In genomic region chr17:25831451-25832281, GRCm38 (mm10) we compare ENCODE assay signal across 7 mouse cellular contexts. TPM values are rescaled to one million over a fixed set of nuclear protein-coding genes. Genes with fewer than 3 reads are reported as not detected.
A peak's percentile ranks its signal among the peaks of the same experiment; 100 is the strongest.
DNase-seq lines count a peak whose midpoint lies in the region; ATAC-seq and TF ChIP-seq lines count a peak whose summit lies in the region.

No protein-coding gene starts in this region.

- DNase-seq in thymus, adult 2 months = no peak
- DNase-seq in thymus, postnatal 14 days = no peak
- DNase-seq in embryonic facial prominence, embryonic 10.5 days (ENCODE audit: low spot score) = peak; percentile 26
- no peak for DNase-seq in lung, postnatal 0 days (ENCODE audit: low spot score)
- no peak for DNase-seq in B cell, adult 2 months

- H3K4me1 ChIP-seq in thymus, adult 2 months (replicated peaks; ENCODE audit: control insufficient read depth, insufficient read depth, low read length) = peaks cover 46% of the 10 kb centered on the region
- peaks cover 85% of the 10 kb centered on the region for H3K4me1 ChIP-seq in embryonic facial prominence, embryonic 10.5 days
- H3K4me1 ChIP-seq in hindbrain, embryonic 15.5 days (replicated peaks) = peaks cover 85% of the 10 kb centered on the region
- H3K4me1 ChIP-seq in lung, postnatal 0 days (ENCODE audit: insufficient read depth, low read depth, low read length) = peaks cover 37% of the 10 kb centered on the region

- peak overlapping the region; percentile 93 for H3K4me3 ChIP-seq in thymus, adult 2 months (ENCODE audit: control insufficient read depth, insufficient read depth, low read length)
- H3K4me3 ChIP-seq in embryonic facial prominence, embryonic 10.5 days = peak overlapping the region; percentile 81
- peak overlapping the region; percentile 57 for H3K4me3 ChIP-seq in hindbrain, embryonic 15.5 days
- peak overlapping the region; percentile 55 for H3K4me3 ChIP-seq in lung, postnatal 0 days (ENCODE audit: low read depth, low read length)

- peaks cover 4% of the 10 kb centered on the region; the same call in 1 of the 2 replicates for H3K36me3 ChIP-seq in thymus, adult 2 months (ENCODE audit: control insufficient read depth, insufficient read depth, low read length)
- H3K36me3 ChIP-seq in embryonic facial prominence, embryonic 10.5 days (replicated peaks) = peaks cover 63% of the 10 kb centered on the region
- peaks cover 26% of the 10 kb centered on the region for H3K36me3 ChIP-seq in hindbrain, embryonic 15.5 days
- 0 out of 2 replicates have a peak, but pooled peaks cover 11% of the 10 kb centered on the region for H3K36me3 ChIP-seq in lung, postnatal 0 days (ENCODE audit: insufficient read depth, low read length)

- 60% methylated on average over 21 of the region's 21 CpGs for WGBS in thymus, adult 2 months
- WGBS in embryonic facial prominence, embryonic 10.5 days = 67% methylated on average over 21 of the region's 21 CpGs
- 63% methylated on average over 21 of the region's 21 CpGs for WGBS in hindbrain, embryonic 15.5 days
- 44% methylated on average over 21 of the region's 21 CpGs for WGBS in lung, postnatal 0 days

- no peaks in the 10 kb centered on the region for H3K27me3 ChIP-seq in thymus, adult 2 months (ENCODE audit: control insufficient read depth, insufficient read depth, low read length)
- no peaks in the 10 kb centered on the region for H3K27me3 ChIP-seq in embryonic facial prominence, embryonic 10.5 days (replicated peaks; ENCODE audit: low read depth, poor library complexity, severe bottlenecking)
- H3K27me3 ChIP-seq in hindbrain, embryonic 15.5 days = no peaks in the 10 kb centered on the region
- H3K27me3 ChIP-seq in lung, postnatal 0 days (replicated peaks; ENCODE audit: insufficient read depth, low read length) = no peaks in the 10 kb centered on the region

- H3K9ac ChIP-seq in hindbrain, embryonic 15.5 days = peak overlapping the region; percentile 70
- H3K9ac ChIP-seq in lung, postnatal 0 days (replicated peaks; ENCODE audit: low read depth) = peak overlapping the region; percentile 66

- ATAC-seq in hindbrain, embryonic 15.5 days (ENCODE audit: low FRiP score, low read depth) = no peak
- ATAC-seq in lung, postnatal 0 days = no peak
- ATAC-seq in activated CD4-positive, CD25-positive, alpha-beta regulatory T cell, adult 4 months = no peak

- no peaks in the 10 kb centered on the region for H3K9me3 ChIP-seq in embryonic facial prominence, embryonic 10.5 days
- no peaks in the 10 kb centered on the region for H3K9me3 ChIP-seq in hindbrain, embryonic 15.5 days
- H3K9me3 ChIP-seq in lung, postnatal 0 days (ENCODE audit: low read length) = no peaks in the 10 kb centered on the region

- TF ChIP-seq POLR2A in thymus, adult 2 months (IDR thresholded peaks at IDR 0.05; ENCODE audit: control insufficient read depth, extremely low read depth, insufficient read depth, low read length, poor library complexity) = no peak

- H3K4me2 ChIP-seq in hindbrain, embryonic 15.5 days = peak overlapping the region; percentile 92
- peak overlapping the region; percentile 84 for H3K4me2 ChIP-seq in lung, postnatal 0 days (replicated peaks; ENCODE audit: low read depth, low read length)

- no peak for TF ChIP-seq CTCF in thymus, adult 2 months (IDR thresholded peaks at IDR 0.05; ENCODE audit: borderline replicate concordance, control insufficient read depth, extremely low read depth, insufficient read depth, low read length, poor library complexity)
- TF ChIP-seq CTCF in lung, postnatal 0 days (IDR thresholded peaks at IDR 0.05) = no peak

- H3K27ac ChIP-seq in thymus, adult 2 months (ENCODE audit: control insufficient read depth, insufficient read depth, low read length) = no peak overlapping the region
- H3K27ac ChIP-seq in embryonic facial prominence, embryonic 10.5 days (replicated peaks) = peak overlapping the region; percentile 95
- H3K27ac ChIP-seq in hindbrain, embryonic 15.5 days (replicated peaks) = peak overlapping the region; percentile 98
- H3K27ac ChIP-seq in lung, postnatal 0 days (ENCODE audit: low read length) = peak overlapping the region; percentile 82

- no peak for TF ChIP-seq EP300 in lung, postnatal 0 days (IDR thresholded peaks at IDR 0.05)

RNA-seq across cellular contexts. Expression of gene Stub1, which starts 1.5 kb away (rescaled TPM):
- polyA plus RNA-seq in thymus, adult 2 months (2012; rRNA removed) = 162 and 190 TPM in 2 replicates
- 396 and 400 TPM in 2 replicates for polyA plus RNA-seq in embryonic facial prominence, embryonic 10.5 days (2016; fragmentation: Nextera tagmentation; extraction: Ambion mirVana)
- 358 and 382 TPM in 2 replicates for polyA plus RNA-seq in hindbrain, embryonic 15.5 days (2015; fragmentation: Nextera tagmentation; extraction: Ambion mirVana)
- 196 and 198 TPM in 2 replicates for polyA plus RNA-seq in lung, postnatal 0 days (2015; fragmentation: Nextera tagmentation; extraction: Ambion mirVana)
- polyA plus RNA-seq in activated CD4-positive, CD25-positive, alpha-beta regulatory T cell, adult 4 months (2017; shearing (Covaris generic)) = 10 to 100 TPM; 68.3 to 85.7 TPM

RNA-seq across cellular contexts. Expression of gene Jmjd8, which starts 3.0 kb away (rescaled TPM):
- 78.1 and 83.2 TPM in 2 replicates for polyA plus RNA-seq in thymus, adult 2 months (2012; rRNA removed)
- polyA plus RNA-seq in embryonic facial prominence, embryonic 10.5 days (2016; fragmentation: Nextera tagmentation; extraction: Ambion mirVana) = 50.5 and 55.1 TPM in 2 replicates
- 51.1 and 55.0 TPM in 2 replicates for polyA plus RNA-seq in hindbrain, embryonic 15.5 days (2015; fragmentation: Nextera tagmentation; extraction: Ambion mirVana)
- polyA plus RNA-seq in lung, postnatal 0 days (2015; fragmentation: Nextera tagmentation; extraction: Ambion mirVana) = 27.3 and 28.0 TPM in 2 replicates
- polyA plus RNA-seq in activated CD4-positive, CD25-positive, alpha-beta regulatory T cell, adult 4 months (2017; shearing (Covaris generic)) = 10 to 100 TPM; 11.4 to 21.9 TPM

RNA-seq across cellular contexts. Expression of gene Rhbdl1, which starts 5.4 kb away (rescaled TPM):
- 20.6 and 29.2 TPM in 2 replicates for polyA plus RNA-seq in thymus, adult 2 months (2012; rRNA removed)
- 1.2 and 1.4 TPM in 2 replicates for polyA plus RNA-seq in embryonic facial prominence, embryonic 10.5 days (2016; fragmentation: Nextera tagmentation; extraction: Ambion mirVana)
- 51.9 and 56.8 TPM in 2 replicates for polyA plus RNA-seq in hindbrain, embryonic 15.5 days (2015; fragmentation: Nextera tagmentation; extraction: Ambion mirVana)
- 1.4 and 1.7 TPM in 2 replicates for polyA plus RNA-seq in lung, postnatal 0 days (2015; fragmentation: Nextera tagmentation; extraction: Ambion mirVana)
- 1 to 10 TPM in 1 of 2 experiments, not detected in 1; 1.1 TPM for polyA plus RNA-seq in activated CD4-positive, CD25-positive, alpha-beta regulatory T cell, adult 4 months (2017; shearing (Covaris generic))

RNA-seq across cellular contexts. Expression of gene Wdr24, which starts 8.2 kb away (rescaled TPM):
- polyA plus RNA-seq in thymus, adult 2 months (2012; rRNA removed) = 86.3 and 89.1 TPM in 2 replicates
- 31.0 and 31.4 TPM in 2 replicates for polyA plus RNA-seq in embryonic facial prominence, embryonic 10.5 days (2016; fragmentation: Nextera tagmentation; extraction: Ambion mirVana)
- 27.3 and 28.2 TPM in 2 replicates for polyA plus RNA-seq in hindbrain, embryonic 15.5 days (2015; fragmentation: Nextera tagmentation; extraction: Ambion mirVana)
- 14.9 and 15.0 TPM in 2 replicates for polyA plus RNA-seq in lung, postnatal 0 days (2015; fragmentation: Nextera tagmentation; extraction: Ambion mirVana)
- 10 to 100 TPM; 11.9 to 17.9 TPM for polyA plus RNA-seq in activated CD4-positive, CD25-positive, alpha-beta regulatory T cell, adult 4 months (2017; shearing (Covaris generic))

RNA-seq across cellular contexts. Expression of gene Gm20683, which starts 9.9 kb away (rescaled TPM):
- 125 and 126 TPM in 2 replicates for polyA plus RNA-seq in thymus, adult 2 months (2012; rRNA removed)
- polyA plus RNA-seq in embryonic facial prominence, embryonic 10.5 days (2016; fragmentation: Nextera tagmentation; extraction: Ambion mirVana) = 0.92 and 1.4 TPM in 2 replicates
- polyA plus RNA-seq in hindbrain, embryonic 15.5 days (2015; fragmentation: Nextera tagmentation; extraction: Ambion mirVana) = 13.8 and 14.0 TPM in 2 replicates
- 0.86 and 1.1 TPM in 2 replicates for polyA plus RNA-seq in lung, postnatal 0 days (2015; fragmentation: Nextera tagmentation; extraction: Ambion mirVana)
- polyA plus RNA-seq in activated CD4-positive, CD25-positive, alpha-beta regulatory T cell, adult 4 months (2017; shearing (Covaris generic)) = 1 to 10 TPM in 1 of 2 experiments, not detected in 1; 1.1 TPM
